Mouse (Mus musculus): ENCODE data around the gene Stx16.

GRCm38 (mm10) chr2:174050339-174050685 is 25.8 kb upstream of the Stx16 start:
- no peak for TF ChIP-seq GATA1 (IDR thresholded peaks at IDR 0.05; ENCODE audit: low read length)
- TF ChIP-seq TAL1 (IDR thresholded peaks at IDR 0.05; ENCODE audit: low read length) = no peak

Measured in erythroblast, embryonic 14.5 days (primary cell).